Mouse (Mus musculus): ENCODE data around the gene Zfp607b. TPM values are rescaled to one million over a fixed set of nuclear protein-coding genes. Genes with fewer than 3 reads are reported as not detected.

The Zfp607b gene
- polyA plus RNA-seq, 1 experiment from 2014 or later, result 18.3 TPM

Other genes with a start within 250 kb of the Zfp607b start
- 4.0 and 4.4 TPM in 2 replicates for gene Sptbn4, start 241.7 kb upstream of the Zfp607b start, polyA plus RNA-seq (2015; fragmentation: Nextera tagmentation; extraction: Ambion mirVana)
- 17.9 and 19.5 TPM in 2 replicates for gene Blvrb, start 241.4 kb upstream of the Zfp607b start, polyA plus RNA-seq (2015; fragmentation: Nextera tagmentation; extraction: Ambion mirVana)
- 7.9 and 9.9 TPM in 2 replicates for gene Sertad3, start 215.6 kb upstream of the Zfp607b start, polyA plus RNA-seq (2015; fragmentation: Nextera tagmentation; extraction: Ambion mirVana)
- 8.3 and 9.2 TPM in 2 replicates for gene Sertad1, start 202.4 kb upstream of the Zfp607b start, polyA plus RNA-seq (2015; fragmentation: Nextera tagmentation; extraction: Ambion mirVana)
- gene Prx, start 190.0 kb upstream of the Zfp607b start, polyA plus RNA-seq (2015; fragmentation: Nextera tagmentation; extraction: Ambion mirVana), result 1.4 and 1.6 TPM in 2 replicates
- 0.83 and 0.99 TPM in 2 replicates for gene Hipk4, start 166.1 kb upstream of the Zfp607b start, polyA plus RNA-seq (2015; fragmentation: Nextera tagmentation; extraction: Ambion mirVana)
- 156 and 157 TPM in 2 replicates for gene Pld3, start 136.1 kb upstream of the Zfp607b start, polyA plus RNA-seq (2015; fragmentation: Nextera tagmentation; extraction: Ambion mirVana)
- 38.7 and 40.5 TPM in 2 replicates for gene 2310022A10Rik, start 136.1 kb upstream of the Zfp607b start, polyA plus RNA-seq (2015; fragmentation: Nextera tagmentation; extraction: Ambion mirVana)
- gene Akt2, start 97.8 kb upstream of the Zfp607b start, polyA plus RNA-seq (2015; fragmentation: Nextera tagmentation; extraction: Ambion mirVana), result 60.8 and 66.1 TPM in 2 replicates
- 71.9 and 74.4 TPM in 2 replicates for gene Ttc9b, start 35.4 kb upstream of the Zfp607b start, polyA plus RNA-seq (2015; fragmentation: Nextera tagmentation; extraction: Ambion mirVana)
- gene Map3k10, start 14.7 kb upstream of the Zfp607b start, polyA plus RNA-seq (2015; fragmentation: Nextera tagmentation; extraction: Ambion mirVana), result 17.2 and 19.9 TPM in 2 replicates
- gene Zfp60, start 42.0 kb downstream of the Zfp607b start, polyA plus RNA-seq (2015; fragmentation: Nextera tagmentation; extraction: Ambion mirVana), result 125 and 128 TPM in 2 replicates
- gene Zfp626, start 117.9 kb downstream of the Zfp607b start, polyA plus RNA-seq (2015; fragmentation: Nextera tagmentation; extraction: Ambion mirVana), result 1.4 and 2.0 TPM in 2 replicates
- gene Zfp59, start 149.3 kb downstream of the Zfp607b start, polyA plus RNA-seq (2015; fragmentation: Nextera tagmentation; extraction: Ambion mirVana), result 11.5 and 12.0 TPM in 2 replicates
- gene Zfp607a, start 168.2 kb downstream of the Zfp607b start, polyA plus RNA-seq (2015; fragmentation: Nextera tagmentation; extraction: Ambion mirVana), result 1.2 and 1.5 TPM in 2 replicates
- 17.6 and 18.0 TPM in 2 replicates for gene Zfp974, start 240.1 kb downstream of the Zfp607b start, polyA plus RNA-seq (2015; fragmentation: Nextera tagmentation; extraction: Ambion mirVana)